Mouse (Mus musculus) liver, embryonic 14.5 days (tissue): ENCODE results near the gene 4930579G24Rik.

Experiments used
- CTCF ChIP-seq: IDR thresholded peaks from 2 replicates; pipeline ENCODE4 v1.5.1; 2016; ENCODE audit warnings: antibody characterized with exemption, low read depth, control low read depth
- EP300 ChIP-seq: IDR thresholded peaks from 2 replicates; pipeline ENCODE4 v1.6.1; 2016; ENCODE audit warnings: antibody characterized with exemption, low read depth

DNA sequence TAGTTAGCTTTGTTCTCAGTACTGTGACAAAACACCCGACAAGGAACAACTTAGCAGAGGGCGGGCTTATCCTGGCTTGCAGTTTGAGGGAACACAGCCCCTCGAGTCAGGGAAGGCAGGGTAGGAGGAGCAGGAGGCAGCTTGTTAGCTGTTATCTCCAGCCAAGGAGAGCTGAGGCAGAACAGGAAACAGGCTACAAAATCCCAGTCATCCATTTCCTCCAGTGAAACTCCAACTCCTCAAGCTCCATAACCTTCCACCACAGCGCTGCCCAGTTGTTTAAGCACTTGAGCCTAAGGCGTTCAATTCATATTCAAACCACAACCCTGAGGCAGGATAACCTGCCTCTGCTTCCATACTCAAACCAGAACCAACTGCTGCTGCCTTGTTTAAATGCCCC is 45.8 kb downstream of the 4930579G24Rik start:
- no peak for TF ChIP-seq CTCF
- no peak for TF ChIP-seq EP300
